Mouse (Mus musculus) limb, embryonic 14.5 days (tissue): Measurements from ENCODE around the gene Kcnk13. TPM values are rescaled to one million over a fixed set of nuclear protein-coding genes. Genes with fewer than 3 reads are reported as not detected.

ENCODE experiments used
- ATAC-seq: fragments of 200-750 bp; cut with Nextera tagmentation; 2 replicates; pipeline ENCODE4 v1.8.0; 2017; ENCODE audit warnings: low read depth, moderate number of reproducible peaks, moderate TSS enrichment; ENCODE audit not compliant: low FRiP score
- DNase-seq: peaks from one replicate; pipeline ENCODE4 v3.0.0-alpha.2; 2015; ENCODE audit warnings: low spot score
- H3K27ac ChIP-seq: fragments of 300-500 bp; sonication (generic); replicated peaks from 2 replicates; pipeline ENCODE4 v1.5.1; 2014; ENCODE audit warnings: low read depth, mild to moderate bottlenecking, low read length, moderate library complexity, mixed read lengths
- H3K27me3 ChIP-seq: fragments of 300-500 bp; sonication (generic); 2 replicates; pipeline ENCODE4 v1.6.1; 2014; ENCODE audit warnings: low read length, mixed read lengths; ENCODE audit not compliant: control insufficient read depth, insufficient read depth
- H3K36me3 ChIP-seq: fragments of 300-500 bp; sonication (generic); 2 replicates; pipeline ENCODE4 v1.6.1; 2014; ENCODE audit warnings: mild to moderate bottlenecking, low read length, moderate library complexity, mixed read lengths; ENCODE audit not compliant: control insufficient read depth, insufficient read depth
- H3K4me1 ChIP-seq: fragments of 300-500 bp; sonication (generic); 2 replicates; pipeline ENCODE4 v1.6.1; 2014; ENCODE audit warnings: antibody characterized with exemption, low read length, mixed read lengths; ENCODE audit not compliant: control insufficient read depth, insufficient read depth
- H3K4me2 ChIP-seq: fragments of 300-500 bp; sonication (generic); replicated peaks from 2 replicates; pipeline ENCODE4 v1.6.1; 2014; ENCODE audit warnings: low read depth, mild to moderate bottlenecking, low read length, moderate library complexity; ENCODE audit not compliant: severe bottlenecking
- H3K4me3 ChIP-seq: fragments of 300-500 bp; sonication (generic); replicated peaks from 2 replicates; pipeline ENCODE4 v1.5.1; 2014; ENCODE audit warnings: low read length
- H3K9ac ChIP-seq: fragments of 300-500 bp; sonication (generic); 2 replicates; pipeline ENCODE4 v1.6.1; 2014; ENCODE audit warnings: mild to moderate bottlenecking, low read depth, low read length, moderate library complexity; ENCODE audit not compliant: severe bottlenecking
- H3K9me3 ChIP-seq: fragments of 300-500 bp; sonication (generic); 2 replicates; pipeline ENCODE4 v1.6.1; 2016; ENCODE audit warnings: low read length; ENCODE audit not compliant: control insufficient read depth
- POLR2A ChIP-seq: fragments of 200-500 bp; IDR thresholded peaks from 2 replicates; pipeline ENCODE4 v1.8.0; 2012; ENCODE audit warnings: inconsistent platforms, mild to moderate bottlenecking, moderate library complexity, borderline replicate concordance; ENCODE audit not compliant: insufficient read depth, insufficient read length; ENCODE audit errors: extremely low read depth
- WGBS: fragments of 180-500 bp; shearing (Covaris S2); extraction: QIAGEN DNeasy Blood & Tissue Kit; methylation state at CpG from one replicate; pipeline ENCODE4 v1.1.7; 2014; 5-methylcytosine and 5-hydroxymethylcytosine counted together
- polyA plus RNA-seq, 2 experiments: library from polyadenylated mRNA; depleted of rRNA in 1 of 2; stranded (reverse) in 1 of 2; unstranded in 1 of 2; fragments of >200 nt; fragmentation: Nextera tagmentation in 1 of 2; extraction: Ambion mirVana in 1 of 2; gene quantifications; 2 replicates each; pipeline versions ENCODE4 v1.2.1 to v1.2.3; 2012 to 2014

The Kcnk13 gene
- polyA plus RNA-seq, 2 experiments = 1.7 to 2.4 TPM

DNA sequence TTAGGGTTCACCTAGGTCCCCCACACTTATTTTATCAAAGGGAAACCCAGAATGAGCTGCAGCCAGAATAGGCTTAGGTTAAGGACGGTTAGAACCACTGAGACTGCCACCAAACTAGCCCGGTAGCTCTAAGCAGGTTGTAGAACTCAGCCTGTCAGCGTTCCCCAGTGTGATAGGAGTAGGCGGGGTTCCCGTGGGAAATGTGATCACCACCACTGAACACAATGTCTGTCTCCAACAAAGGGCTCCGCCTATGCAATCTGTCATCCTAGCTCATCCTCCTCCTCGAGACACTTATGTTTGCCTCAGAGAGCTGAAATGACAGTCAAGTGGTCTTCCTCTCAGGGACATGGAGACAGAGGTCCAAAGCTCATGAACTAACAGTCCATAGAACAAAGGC, 86.3 kb downstream of the Kcnk13 start:
- Histone ChIP-seq H3K9ac (no peak overlapping the region), H3K4me1 (no peaks in the 10 kb centered on the region), H3K9me3 (no peaks in the 10 kb centered on the region), H3K4me3 (no peak overlapping the region), H3K27ac (no peak overlapping the region), H3K27me3 (no peaks in the 10 kb centered on the region), H3K36me3 (no peaks in the 10 kb centered on the region), H3K4me2 (no peak overlapping the region)
- TF ChIP-seq POLR2A = no peak
- 74% methylated on average over 7 of the region's 7 CpGs for WGBS
- DNase-seq (no peak), ATAC-seq (no peak)

DNA sequence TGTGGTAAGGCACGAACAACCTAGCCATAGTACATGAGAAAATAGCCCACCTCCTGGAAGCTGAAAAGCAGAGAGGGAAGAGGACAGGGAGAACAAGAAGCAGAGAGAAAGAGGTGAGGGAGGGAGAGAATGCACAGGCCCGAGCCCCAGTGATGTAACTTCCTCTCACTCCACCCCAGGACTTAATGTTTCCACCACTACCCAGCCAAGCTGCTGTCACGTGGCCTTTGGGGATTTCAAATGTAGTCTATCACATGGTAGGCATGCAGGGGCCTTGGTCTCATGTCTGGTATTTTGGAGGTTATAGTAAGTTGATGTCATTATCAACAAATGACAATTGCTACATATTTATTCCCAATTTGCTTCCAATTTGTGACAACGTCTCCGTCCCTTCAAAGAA, 89.3 kb downstream of the Kcnk13 start:
- Histone ChIP-seq H3K4me2 (no peak overlapping the region), H3K27me3 (no peaks in the 10 kb centered on the region), H3K4me3 (no peak overlapping the region), H3K27ac (no peak overlapping the region), H3K9ac (no peak overlapping the region), H3K9me3 (no peaks in the 10 kb centered on the region), H3K4me1 (no peaks in the 10 kb centered on the region), H3K36me3 (no peaks in the 10 kb centered on the region)
- 76% methylated on average over 5 of the region's 5 CpGs for WGBS
- DNase-seq (no peak), ATAC-seq (no peak)
- TF ChIP-seq POLR2A = no peak

DNA sequence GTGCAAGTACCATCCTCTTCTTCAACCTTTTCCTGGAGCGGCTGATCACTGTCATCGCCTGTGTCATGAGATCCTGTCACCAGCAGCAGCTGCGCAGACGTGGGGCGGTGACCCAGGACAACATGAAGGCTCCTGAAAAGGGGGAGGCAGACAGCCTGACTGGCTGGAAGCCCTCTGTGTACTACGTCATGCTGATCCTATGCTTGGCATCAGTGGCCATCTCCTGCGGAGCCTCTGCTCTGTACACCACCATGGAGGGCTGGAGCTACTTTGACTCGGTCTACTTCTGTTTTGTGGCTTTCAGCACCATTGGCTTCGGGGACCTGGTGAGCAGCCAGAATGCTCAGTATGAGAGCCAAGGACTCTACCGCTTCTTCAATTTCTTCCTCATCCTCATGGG, 96.8 kb downstream of the Kcnk13 start:
- H3K4me2 ChIP-seq = no peak overlapping the region
- no peak overlapping the region for H3K9ac ChIP-seq
- no peaks in the 10 kb centered on the region for H3K9me3 ChIP-seq
- no peaks in the 10 kb centered on the region for H3K4me1 ChIP-seq
- DNase-seq = no peak
- H3K27me3 ChIP-seq = no peaks in the 10 kb centered on the region
- no peaks in the 10 kb centered on the region for H3K36me3 ChIP-seq
- WGBS = 90% methylated on average over 10 of the region's 10 CpGs
- H3K27ac ChIP-seq = no peak overlapping the region
- no peak for TF ChIP-seq POLR2A
- H3K4me3 ChIP-seq = no peak overlapping the region
- no peak for ATAC-seq

DNA sequence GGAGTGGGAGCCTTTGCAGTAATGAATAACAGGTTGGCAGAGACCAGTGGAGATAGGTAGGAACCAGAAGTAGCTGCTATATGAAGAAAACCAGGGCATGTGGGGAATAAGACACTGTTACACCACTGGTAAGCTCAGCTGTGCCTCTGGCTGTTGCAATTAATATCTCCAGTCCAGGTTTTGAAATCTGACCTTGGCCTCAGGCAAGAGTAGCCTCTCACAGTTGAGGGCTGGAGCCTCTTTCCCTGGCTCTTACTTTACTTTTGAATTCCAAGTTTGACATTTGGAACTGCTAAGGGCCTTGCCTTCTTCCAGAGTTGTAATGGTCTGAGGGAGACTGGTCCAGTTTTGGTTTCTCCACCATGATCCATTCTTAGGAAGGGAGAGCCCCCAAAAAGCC, 97.5 kb downstream of the Kcnk13 start:
- Histone ChIP-seq H3K36me3 (no peaks in the 10 kb centered on the region), H3K4me1 (no peaks in the 10 kb centered on the region), H3K27me3 (no peaks in the 10 kb centered on the region), H3K4me3 (no peak overlapping the region), H3K4me2 (no peak overlapping the region), H3K27ac (no peak overlapping the region), H3K9ac (no peak overlapping the region), H3K9me3 (no peaks in the 10 kb centered on the region)
- ATAC-seq (no peak), DNase-seq (no peak)
- no peak for TF ChIP-seq POLR2A

DNA sequence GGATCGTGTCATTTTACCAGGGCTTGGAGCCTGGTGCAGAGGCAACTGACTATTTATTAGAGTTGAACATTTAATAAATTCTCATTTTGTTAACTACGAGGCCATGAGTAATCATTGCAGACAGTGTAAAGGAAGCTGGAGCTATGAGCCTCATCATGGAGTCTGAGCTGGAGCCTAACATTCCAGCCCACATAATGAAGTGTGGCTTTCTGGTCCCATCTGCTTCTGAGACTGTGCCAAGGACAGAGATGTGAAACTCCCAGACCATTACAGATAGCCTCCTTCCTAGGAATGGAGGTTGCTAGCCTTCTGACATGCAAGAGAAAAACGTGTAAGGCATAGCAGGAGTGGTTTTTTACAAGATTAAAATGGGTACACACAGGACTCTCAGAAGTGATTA, 98.3 kb downstream of the Kcnk13 start:
- ATAC-seq = no peak
- H3K36me3 ChIP-seq = no peaks in the 10 kb centered on the region
- no peaks in the 10 kb centered on the region for H3K9me3 ChIP-seq
- TF ChIP-seq POLR2A = no peak
- H3K27me3 ChIP-seq = no peaks in the 10 kb centered on the region
- no peaks in the 10 kb centered on the region for H3K4me1 ChIP-seq
- DNase-seq = no peak
- H3K27ac ChIP-seq = no peak overlapping the region
- H3K4me3 ChIP-seq = no peak overlapping the region
- 72% methylated on average over 3 of the region's 3 CpGs for WGBS
- H3K4me2 ChIP-seq = no peak overlapping the region
- H3K9ac ChIP-seq = no peak overlapping the region

DNA sequence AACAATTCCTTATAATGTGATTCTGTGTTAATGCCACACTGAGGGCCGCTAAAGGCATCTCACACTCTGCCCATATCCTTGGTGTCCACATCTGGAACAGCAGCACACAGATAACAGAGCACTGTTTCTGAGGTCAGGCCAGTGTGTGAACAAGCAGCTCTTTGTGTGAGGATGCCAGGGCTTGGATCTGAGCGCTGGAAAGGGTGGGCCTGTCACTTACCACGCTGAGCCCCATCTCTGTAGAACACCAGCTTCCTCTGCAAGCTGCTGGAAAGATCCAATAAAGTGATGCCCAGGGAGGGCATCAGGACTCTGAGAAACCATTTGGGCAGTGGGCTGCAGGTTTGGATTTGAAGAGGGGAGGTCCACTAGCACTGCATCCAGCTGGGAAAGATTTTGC, 100.8 kb downstream of the Kcnk13 start:
- Histone ChIP-seq H3K27me3 (no peaks in the 10 kb centered on the region), H3K4me3 (no peak overlapping the region)
- DNase-seq = no peak

More for the DNA sequence above, 100.8 kb downstream of the Kcnk13 start:
- Histone ChIP-seq H3K9ac (no peak overlapping the region), H3K9me3 (no peaks in the 10 kb centered on the region), H3K27ac (no peak overlapping the region), H3K36me3 (no peaks in the 10 kb centered on the region), H3K4me2 (no peak overlapping the region), H3K4me1 (no peaks in the 10 kb centered on the region)
- TF ChIP-seq POLR2A = no peak
- 81% methylated on average over 3 of the region's 3 CpGs for WGBS
- ATAC-seq = no peak
